Comparison of ENCODE assay signal across 9 mouse cellular contexts in the genomic region with DNA sequence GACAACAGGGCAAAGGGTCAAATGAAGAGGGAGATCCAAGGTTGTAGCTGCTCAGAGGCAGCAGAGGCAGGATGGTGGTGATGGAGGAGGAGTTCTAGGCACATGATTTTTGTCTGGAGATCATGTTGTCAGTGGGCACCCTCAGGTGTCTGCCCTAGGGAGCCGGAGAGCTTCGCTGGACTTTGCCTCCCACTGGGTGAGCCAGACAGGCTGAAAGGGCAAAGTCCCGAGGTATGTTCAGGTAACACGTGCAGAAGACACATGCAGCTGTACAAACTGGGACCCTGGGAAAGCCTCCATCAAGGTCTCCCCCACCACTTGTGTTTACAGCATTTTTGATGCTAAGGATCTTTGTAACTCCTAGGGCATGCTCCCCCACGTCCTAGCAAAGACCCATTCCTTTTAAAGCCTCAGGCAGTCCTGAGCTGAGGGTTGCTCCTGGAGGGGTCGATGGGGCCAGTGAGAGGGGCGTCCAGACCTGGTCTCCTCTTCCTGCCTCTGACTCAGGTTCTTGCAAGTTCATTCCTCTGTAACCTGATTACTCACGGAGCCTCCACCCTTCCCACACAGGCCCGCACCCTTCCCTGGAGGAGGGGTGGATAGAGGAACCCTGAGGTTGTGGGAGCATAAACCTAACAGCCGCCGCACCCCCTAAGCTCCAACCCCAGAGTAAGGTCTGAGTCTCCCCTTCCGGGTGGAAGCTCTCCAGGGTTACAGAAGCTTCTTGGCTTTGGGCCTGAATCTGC. TPM values are rescaled to one million over a fixed set of nuclear protein-coding genes. Genes with fewer than 3 reads are reported as not detected.
DNase-seq lines count a peak whose midpoint lies in the region; ATAC-seq and TF ChIP-seq lines count a peak whose summit lies in the region.
"Had no signal": no experiment of that assay in that cellular context is flagged by ENCODE, and none has a peak within 500 bp of the region (broad histone marks: within the 10 kb centered on the region; RNA-seq: fewer than 3 reads in every experiment).

No protein-coding gene starts in this region.

- no peak for DNase-seq in heart, postnatal 36 days
- peak; percentile 49 for DNase-seq in embryonic facial prominence, embryonic 14.5 days (ENCODE audit: low spot score)
- peak; percentile 54 for DNase-seq in kidney, postnatal 14 days
- no peak for DNase-seq in left cerebral cortex, adult 8-10 months (ENCODE audit: low spot score in 2 of 2)
- no peak for DNase-seq in midbrain, embryonic 14.5 days
- DNase-seq in urinary bladder, postnatal 10 days (ENCODE audit: low spot score): no peak

- H3K4me2 ChIP-seq in heart, embryonic 16.5 days (ENCODE audit: low read depth, low read length): no peak overlapping the region
- no peak overlapping the region for H3K4me2 ChIP-seq in embryonic facial prominence, embryonic 14.5 days (ENCODE audit: low read depth, low read length)
- peak overlapping the region; percentile 35 for H3K4me2 ChIP-seq in myocyte (ENCODE audit: low read depth)
- H3K4me2 ChIP-seq in midbrain, embryonic 14.5 days (ENCODE audit: low read length): no peak overlapping the region

- no peaks in the 10 kb centered on the region for H3K27me3 ChIP-seq in heart, embryonic 16.5 days (ENCODE audit: control insufficient read depth, insufficient read depth, low read length)
- no peaks in the 10 kb centered on the region for H3K27me3 ChIP-seq in embryonic facial prominence, embryonic 14.5 days (replicated peaks; ENCODE audit: control insufficient read depth, insufficient read depth, low read length)
- H3K27me3 ChIP-seq in myocyte (ENCODE audit: control insufficient read depth, insufficient read depth, insufficient read length): no peaks in the 10 kb centered on the region
- H3K27me3 ChIP-seq in midbrain, embryonic 14.5 days (ENCODE audit: control insufficient read depth, insufficient read depth, low read length): no peaks in the 10 kb centered on the region

- no peak overlapping the region for H3K4me3 ChIP-seq in heart, embryonic 16.5 days (ENCODE audit: low read length)
- no peak overlapping the region for H3K4me3 ChIP-seq in embryonic facial prominence, embryonic 14.5 days (ENCODE audit: low read depth, low read length)
- no peak overlapping the region for H3K4me3 ChIP-seq in myocyte
- no peak overlapping the region for H3K4me3 ChIP-seq in midbrain, embryonic 14.5 days (replicated peaks; ENCODE audit: low read depth, low read length)
- H3K4me3 ChIP-seq: erythroblast, embryonic 14.5 days had no signal

- H3K36me3 ChIP-seq in heart, embryonic 16.5 days (ENCODE audit: control insufficient read depth, insufficient read depth): no peaks in the 10 kb centered on the region
- H3K36me3 ChIP-seq in embryonic facial prominence, embryonic 14.5 days (ENCODE audit: control insufficient read depth, insufficient read depth, low read length): no peaks in the 10 kb centered on the region
- no peaks in the 10 kb centered on the region for H3K36me3 ChIP-seq in myocyte (ENCODE audit: control insufficient read depth, insufficient read depth)
- no peaks in the 10 kb centered on the region for H3K36me3 ChIP-seq in midbrain, embryonic 14.5 days (ENCODE audit: control insufficient read depth, insufficient read depth, low read length)

- no peaks in the 10 kb centered on the region for H3K79me2 ChIP-seq in myocyte (ENCODE audit: control insufficient read depth, insufficient read depth)

- H3K4me1 ChIP-seq in heart, embryonic 16.5 days (ENCODE audit: control insufficient read depth, insufficient read depth, low read length): 0 out of 2 replicates have a peak, but pooled peaks cover 3% of the 10 kb centered on the region
- H3K4me1 ChIP-seq in embryonic facial prominence, embryonic 14.5 days (ENCODE audit: control insufficient read depth, insufficient read depth, low read length): peaks cover 13% of the 10 kb centered on the region
- no peaks in the 10 kb centered on the region for H3K4me1 ChIP-seq in midbrain, embryonic 14.5 days (ENCODE audit: control insufficient read depth, insufficient read depth, low read length)

- ATAC-seq in heart, embryonic 16.5 days (replicated peaks; ENCODE audit: extremely low read depth, insufficient read depth, low FRiP score): no peak
- ATAC-seq in embryonic facial prominence, embryonic 14.5 days (ENCODE audit: low read depth): peak; percentile 35; the same call in 1 of the 2 replicates
- no peak for ATAC-seq in midbrain, embryonic 14.5 days (ENCODE audit: low FRiP score, low TSS enrichment)

- 55% methylated on average over 12 of the region's 12 CpGs for WGBS in heart, embryonic 16.5 days
- WGBS in embryonic facial prominence, embryonic 14.5 days: 39% methylated on average over 12 of the region's 12 CpGs
- WGBS in midbrain, embryonic 14.5 days: 78% methylated on average over 12 of the region's 12 CpGs

- H3K27ac ChIP-seq in heart, embryonic 16.5 days (ENCODE audit: low read length): no peak overlapping the region
- H3K27ac ChIP-seq in embryonic facial prominence, embryonic 14.5 days (replicated peaks; ENCODE audit: low read depth, low read length): 0 out of 2 replicates have a peak overlapping the region, but pooled peaks have one; percentile 5
- H3K27ac ChIP-seq in midbrain, embryonic 14.5 days (replicated peaks; ENCODE audit: low read depth, low read length): no peak overlapping the region

- no peak overlapping the region for H3ac ChIP-seq in myocyte (ENCODE audit: control insufficient read depth, insufficient read length)

- intact Hi-C loops in heart, postnatal 36 days (cut with DNase I): no loop called here

- no peak for TF ChIP-seq POLR2A in myocyte (IDR thresholded peaks at IDR 0.05; ENCODE audit: insufficient read length, low read depth)

- H3K9me3 ChIP-seq in heart, embryonic 16.5 days (replicated peaks; ENCODE audit: control insufficient read depth, low read length): 0 out of 2 replicates have a peak, but pooled peaks cover 2% of the 10 kb centered on the region
- H3K9me3 ChIP-seq in embryonic facial prominence, embryonic 14.5 days (ENCODE audit: control insufficient read depth, low read length): no peaks in the 10 kb centered on the region
- no peaks in the 10 kb centered on the region for H3K9me3 ChIP-seq in midbrain, embryonic 14.5 days (ENCODE audit: control insufficient read depth, low read length)

- H3K9ac ChIP-seq in heart, embryonic 16.5 days (ENCODE audit: low read length): 0 out of 2 replicates have a peak overlapping the region, but pooled peaks have one; percentile 3
- no peak overlapping the region for H3K9ac ChIP-seq in embryonic facial prominence, embryonic 14.5 days (ENCODE audit: low read depth, low read length)
- H3K9ac ChIP-seq in midbrain, embryonic 14.5 days (replicated peaks; ENCODE audit: low read length): no peak overlapping the region

TF ChIP-seq in myocyte, 11 proteins besides CTCF, POLR2A, EP300 and RAD21:
- no peak for TF ChIP-seq REST (IDR thresholded peaks at IDR 0.05; ENCODE audit: insufficient read depth, insufficient read length)
- no peak for TF ChIP-seq E2F4 (IDR thresholded peaks at IDR 0.05; ENCODE audit: insufficient read depth)
- TF ChIP-seq TCF3 (IDR thresholded peaks at IDR 0.05; ENCODE audit: insufficient read length, low read depth): no peak
- TF ChIP-seq USF1 (IDR thresholded peaks at IDR 0.05; ENCODE audit: low read depth): no peak
- no peak for TF ChIP-seq CEBPB (IDR thresholded peaks at IDR 0.05; ENCODE audit: insufficient read depth, poor library complexity, severe bottlenecking)
- no peak for TF ChIP-seq MYOD1 (IDR thresholded peaks at IDR 0.05; ENCODE audit: control insufficient read depth in 1 of 3, insufficient read length in 2 of 3, low read depth in 2 of 3)
- TF ChIP-seq POLR2AphosphoS2 (IDR thresholded peaks at IDR 0.05; ENCODE audit: insufficient read length, low read depth): no peak
- TF ChIP-seq MYOG (IDR thresholded peaks at IDR 0.05; ENCODE audit: control insufficient read depth in 1 of 3, insufficient read depth in 1 of 3, insufficient read length in 2 of 3, low read depth in 2 of 3): no peak
- TF ChIP-seq TCF12 (IDR thresholded peaks at IDR 0.05; ENCODE audit: insufficient read depth, poor library complexity, severe bottlenecking): no peak
- no peak for TF ChIP-seq SRF (IDR thresholded peaks at IDR 0.05; ENCODE audit: control insufficient read depth, insufficient read length, low read depth)

RNA-seq across cellular contexts. Expression of a gene that starts 17.0 kb away (rescaled TPM):
- polyA plus RNA-seq in heart, embryonic 16.5 days (2015; fragmentation: Nextera tagmentation; extraction: Ambion mirVana): 0.06 and 0.71 TPM in 2 replicates
- total RNA-seq in heart, postnatal 36 days (2021): under 1 TPM; 0.27 to 0.36 TPM
- polyA plus RNA-seq in embryonic facial prominence, embryonic 14.5 days (2014; fragmentation: Nextera tagmentation; extraction: Ambion mirVana): 0.81 and 1.0 TPM in 2 replicates
- 0.11 TPM for polyA plus RNA-seq in myocyte (2012; fragmentation: generic; extraction: Trizol)
- total RNA-seq in left cerebral cortex, adult 8-10 months (2022): under 1 TPM; 0.22 to 0.72 (median 0.44) TPM
- polyA plus RNA-seq in midbrain, embryonic 14.5 days (2014; fragmentation: Nextera tagmentation; extraction: Ambion mirVana): 0.22 TPM in 1 of 2 replicates, not detected in the other
- polyA plus RNA-seq: erythroblast, embryonic 14.5 days had no signal

RNA-seq across cellular contexts. Expression of a gene that starts 48.7 kb away (rescaled TPM):
- 0.69 and 1.5 TPM in 2 replicates for polyA plus RNA-seq in heart, embryonic 16.5 days (2015; fragmentation: Nextera tagmentation; extraction: Ambion mirVana)
- under 1 TPM; 0.38 to 0.58 TPM for total RNA-seq in heart, postnatal 36 days (2021)
- 0.33 and 0.50 TPM in 2 replicates for polyA plus RNA-seq in embryonic facial prominence, embryonic 14.5 days (2014; fragmentation: Nextera tagmentation; extraction: Ambion mirVana)
- 0.38 TPM for polyA plus RNA-seq in myocyte (2012; fragmentation: generic; extraction: Trizol)
- under 1 TPM in 2 of 4 experiments, not detected in 2; 0.16 to 0.23 TPM for total RNA-seq in left cerebral cortex, adult 8-10 months (2022)
- 0.45 TPM in 1 of 2 replicates, not detected in the other for polyA plus RNA-seq in midbrain, embryonic 14.5 days (2014; fragmentation: Nextera tagmentation; extraction: Ambion mirVana)
- polyA plus RNA-seq: erythroblast, embryonic 14.5 days had no signal

Comparison
In these comparisons a context has a peak if more than half of its experiments do, and no peak if none do; other contexts are left out.
1. DNase-seq: peak in embryonic facial prominence, embryonic 14.5 days (single experiment) and kidney, postnatal 14 days (single experiment); none in heart, postnatal 36 days (0 of 2), left cerebral cortex, adult 8-10 months (0 of 2), midbrain, embryonic 14.5 days (single experiment) and urinary bladder, postnatal 10 days (single experiment).